Mouse (Mus musculus) neural tube, embryonic 15.5 days (tissue): ENCODE measurements around the gene Ctla4. TPM values are rescaled to one million over a fixed set of nuclear protein-coding genes. Genes with fewer than 3 reads are reported as not detected.

Experiments used
- ATAC-seq: fragments of 200-750 bp; cut with Nextera tagmentation; 2 replicates; pipeline ENCODE4 v1.8.0; 2017; ENCODE audit warnings: mild to moderate bottlenecking, moderate TSS enrichment, moderate library complexity; ENCODE audit not compliant: low FRiP score
- H3K27ac ChIP-seq: fragments of 300-500 bp; sonication (generic); replicated peaks from 2 replicates; pipeline ENCODE4 v1.5.1; 2015; ENCODE audit warnings: mild to moderate bottlenecking, inconsistent platforms
- H3K27me3 ChIP-seq: fragments of 300-500 bp; sonication (generic); replicated peaks from 2 replicates; pipeline ENCODE4 v1.6.1; 2015; ENCODE audit warnings: inconsistent platforms
- H3K36me3 ChIP-seq: fragments of 300-500 bp; sonication (generic); 2 replicates; pipeline ENCODE4 v1.6.1; 2015; ENCODE audit warnings: inconsistent platforms
- H3K4me1 ChIP-seq: fragments of 300-500 bp; sonication (generic); 2 replicates; pipeline ENCODE4 v1.6.1; 2015; ENCODE audit warnings: inconsistent platforms
- H3K4me2 ChIP-seq: fragments of 300-500 bp; sonication (generic); 2 replicates; pipeline ENCODE4 v1.6.1; 2015; ENCODE audit warnings: inconsistent platforms, mild to moderate bottlenecking, moderate library complexity
- H3K4me3 ChIP-seq: fragments of 300-500 bp; sonication (generic); replicated peaks from 2 replicates; pipeline ENCODE4 v1.5.1; 2015; ENCODE audit warnings: mild to moderate bottlenecking, inconsistent platforms
- H3K9ac ChIP-seq: fragments of 300-500 bp; sonication (generic); replicated peaks from 2 replicates; pipeline ENCODE4 v1.6.1; 2015; ENCODE audit warnings: mild to moderate bottlenecking, inconsistent platforms
- H3K9me3 ChIP-seq: fragments of 300-500 bp; sonication (generic); replicated peaks from 2 replicates; pipeline ENCODE4 v1.6.1; 2016; ENCODE audit warnings: inconsistent platforms
- WGBS: fragments of 180-500 bp; shearing (Covaris S2); methylation state at CpG from one replicate; pipeline ENCODE4 v1.1.7; 2015; ENCODE audit warnings: mixed read lengths; 5-methylcytosine and 5-hydroxymethylcytosine counted together
- polyA plus RNA-seq: library from polyadenylated mRNA; unstranded; fragments of >200 nt; fragmentation: Nextera tagmentation; extraction: Ambion mirVana; gene quantifications from 2 replicates; pipeline ENCODE4 v1.2.1, GENCODE M21; 2015

The Ctla4 gene
- polyA plus RNA-seq, 1 experiment from 2014 or later, result not detected

DNA sequence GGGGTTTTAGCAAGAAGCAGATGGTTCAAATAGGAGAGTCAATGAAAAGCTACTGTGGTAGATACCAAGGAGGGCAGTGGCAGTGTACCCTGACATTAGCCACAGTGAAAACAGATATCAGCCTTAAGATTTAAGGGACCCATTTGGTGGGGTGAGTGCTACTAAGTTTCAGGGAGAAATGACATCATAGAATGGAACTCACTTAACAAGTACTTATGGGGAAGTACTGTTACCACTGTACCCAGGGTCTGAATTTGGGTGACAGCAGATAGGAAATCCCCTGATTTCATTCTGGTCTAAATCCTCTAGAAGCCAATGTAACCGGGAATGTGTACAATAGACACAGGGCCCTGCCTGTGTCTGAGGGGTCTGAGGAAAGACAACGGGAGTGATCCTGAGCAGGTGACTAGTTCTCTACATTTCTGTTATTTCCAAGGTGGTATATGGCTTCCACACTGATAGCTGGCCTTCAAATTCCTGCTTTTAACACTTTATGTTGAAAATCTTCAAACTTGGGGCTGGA lies 17.7 kb downstream of the Ctla4 start:
- H3K4me1 ChIP-seq, result peaks cover 8% of the 10 kb centered on the region; the same call in 1 of the 2 replicates
- no peak for ATAC-seq
- 96% methylated on average over 2 of the region's 2 CpGs for WGBS
- H3K4me2 ChIP-seq, result no peak overlapping the region
- H3K27me3 ChIP-seq, result no peaks in the 10 kb centered on the region
- no peak overlapping the region for H3K4me3 ChIP-seq
- H3K9me3 ChIP-seq, result no peaks in the 10 kb centered on the region
- no peak overlapping the region for H3K27ac ChIP-seq
- H3K9ac ChIP-seq, result no peak overlapping the region
- no peaks in the 10 kb centered on the region for H3K36me3 ChIP-seq

DNA sequence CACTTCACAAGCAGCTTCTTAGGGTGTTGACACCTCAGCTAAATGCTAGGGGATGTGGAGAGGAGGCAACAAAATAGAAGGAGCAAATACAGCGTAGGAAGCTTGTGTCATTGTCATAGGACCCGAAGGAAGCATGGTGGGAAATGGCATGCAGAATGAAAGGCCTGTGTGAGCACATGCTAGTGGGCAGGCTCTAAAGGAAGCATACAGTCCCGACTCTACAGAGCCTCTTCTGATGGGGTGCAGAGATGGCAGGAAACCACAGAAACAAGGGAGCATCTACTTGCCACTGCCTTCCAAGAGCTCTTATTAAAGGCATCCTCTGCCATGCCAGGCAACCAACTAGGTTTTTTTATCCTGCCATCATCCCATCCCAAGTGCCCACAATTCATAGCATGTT lies 20.7 kb downstream of the Ctla4 start:
- H3K36me3 ChIP-seq, result no peaks in the 10 kb centered on the region
- H3K9ac ChIP-seq, result no peak overlapping the region

DNA sequence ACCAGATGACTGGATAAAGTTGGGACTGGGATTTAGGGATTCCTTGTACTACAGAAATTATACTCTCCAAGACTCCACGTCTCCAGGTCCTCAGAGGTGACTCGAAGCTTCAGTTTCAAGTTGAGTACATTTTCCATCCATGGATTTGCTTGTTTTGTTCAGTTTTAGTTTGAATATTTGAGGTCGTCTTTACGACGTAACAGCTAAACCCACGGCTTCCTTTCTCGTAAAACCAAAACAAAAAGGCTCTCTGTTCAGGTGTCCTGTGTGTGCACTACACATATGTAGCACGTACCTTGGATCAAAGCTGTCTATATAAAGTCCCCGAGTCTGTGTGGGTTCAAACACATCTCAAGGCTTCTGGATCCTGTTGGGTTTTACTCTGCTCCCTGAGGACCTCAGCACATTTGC lies 22.0 kb downstream of the Ctla4 start:
- 0 out of 2 replicates have a peak, but pooled peaks cover under 1% of the 10 kb centered on the region for H3K4me1 ChIP-seq
- no peak for ATAC-seq
- H3K4me2 ChIP-seq, result no peak overlapping the region
- no peak overlapping the region for H3K4me3 ChIP-seq
- no peaks in the 10 kb centered on the region for H3K9me3 ChIP-seq
- H3K27ac ChIP-seq, result no peak overlapping the region
- no peak overlapping the region for H3K9ac ChIP-seq
- 90% methylated on average over 9 of the region's 9 CpGs for WGBS
- no peaks in the 10 kb centered on the region for H3K27me3 ChIP-seq
- no peaks in the 10 kb centered on the region for H3K36me3 ChIP-seq

More for the DNA sequence above, 20.7 kb downstream of the Ctla4 start:
- no peak overlapping the region for H3K4me3 ChIP-seq
- no peaks in the 10 kb centered on the region for H3K27me3 ChIP-seq
- peaks cover 8% of the 10 kb centered on the region; the same call in 1 of the 2 replicates for H3K4me1 ChIP-seq
- H3K4me2 ChIP-seq, result no peak overlapping the region
- H3K27ac ChIP-seq, result no peak overlapping the region
- ATAC-seq, result no peak
- no peaks in the 10 kb centered on the region for H3K9me3 ChIP-seq
- 93% methylated on average over 3 of the region's 3 CpGs for WGBS

- H3K9ac ChIP-seq, result no peak overlapping the region
- no peaks in the 10 kb centered on the region for H3K36me3 ChIP-seq
- H3K9me3 ChIP-seq, result no peaks in the 10 kb centered on the region
- WGBS, result 44% methylated on average over 1 of the region's 1 CpGs
- ATAC-seq, result no peak
- H3K27ac ChIP-seq, result no peak overlapping the region
- no peak overlapping the region for H3K4me2 ChIP-seq
- no peaks in the 10 kb centered on the region for H3K27me3 ChIP-seq
- H3K4me1 ChIP-seq, result no peaks in the 10 kb centered on the region
- no peak overlapping the region for H3K4me3 ChIP-seq
Measured at GRCm38 (mm10) chr1:60909746-60910145, 22.9 kb downstream of the Ctla4 start.

- Histone ChIP-seq H3K36me3 (no peaks in the 10 kb centered on the region), H3K4me3 (no peak overlapping the region), H3K4me2 (no peak overlapping the region), H3K27ac (no peak overlapping the region), H3K9me3 (no peaks in the 10 kb centered on the region), H3K4me1 (no peaks in the 10 kb centered on the region), H3K9ac (no peak overlapping the region), H3K27me3 (no peaks in the 10 kb centered on the region)
- ATAC-seq, result no peak
- 24% methylated on average over 1 of the region's 1 CpGs for WGBS
Measured at GRCm38 (mm10) chr1:60910796-60911195, 24.0 kb downstream of the Ctla4 start.

- H3K4me2 ChIP-seq, result no peak overlapping the region
- H3K27me3 ChIP-seq, result no peaks in the 10 kb centered on the region
- no peak overlapping the region for H3K4me3 ChIP-seq
- no peaks in the 10 kb centered on the region for H3K4me1 ChIP-seq
- H3K36me3 ChIP-seq, result no peaks in the 10 kb centered on the region
- ATAC-seq, result no peak
- H3K9me3 ChIP-seq, result no peaks in the 10 kb centered on the region
- WGBS, result 94% methylated on average over 3 of the region's 3 CpGs
- H3K9ac ChIP-seq, result no peak overlapping the region
- no peak overlapping the region for H3K27ac ChIP-seq
Measured at GRCm38 (mm10) chr1:60911631-60912030, 24.8 kb downstream of the Ctla4 start.

GRCm38 (mm10) chr1:60913305-60913704 lies 26.5 kb downstream of the Ctla4 start:
- Histone ChIP-seq H3K27me3 (no peaks in the 10 kb centered on the region), H3K4me1 (no peaks in the 10 kb centered on the region), H3K4me3 (no peak overlapping the region), H3K27ac (no peak overlapping the region), H3K4me2 (no peak overlapping the region), H3K36me3 (no peaks in the 10 kb centered on the region), H3K9me3 (no peaks in the 10 kb centered on the region), H3K9ac (no peak overlapping the region)
- 91% methylated on average over 4 of the region's 4 CpGs for whole genome bisulfite sequencing
- ATAC-seq, result no peak

GRCm38 (mm10) chr1:60916281-60916781 lies 29.5 kb downstream of the Ctla4 start:
- Histone ChIP-seq H3K4me2 (no peak overlapping the region), H3K27me3 (no peaks in the 10 kb centered on the region), H3K4me3 (no peak overlapping the region), H3K9ac (no peak overlapping the region), H3K27ac (no peak overlapping the region), H3K36me3 (no peaks in the 10 kb centered on the region), H3K9me3 (no peaks in the 10 kb centered on the region), H3K4me1 (peaks cover 11% of the 10 kb centered on the region)
- 61% methylated on average over 10 of the region's 10 CpGs for WGBS
- ATAC-seq, result no peak

- no peak overlapping the region for H3K9ac ChIP-seq
- H3K27ac ChIP-seq, result 0 out of 2 replicates have a peak overlapping the region, but pooled peaks have one; percentile 9
- H3K4me2 ChIP-seq, result no peak overlapping the region
Measured at GRCm38 (mm10) chr1:60920493-60921355, 33.9 kb downstream of the Ctla4 start.

GRCm38 (mm10) chr1:60929036-60929435 lies 42.2 kb downstream of the Ctla4 start:
- H3K4me1 ChIP-seq, result no peaks in the 10 kb centered on the region
- WGBS, result 93% methylated on average over 3 of the region's 3 CpGs
- no peak overlapping the region for H3K4me2 ChIP-seq
- H3K4me3 ChIP-seq, result no peak overlapping the region
- H3K9ac ChIP-seq, result no peak overlapping the region
- no peak overlapping the region for H3K27ac ChIP-seq
- ATAC-seq, result no peak
- H3K36me3 ChIP-seq, result no peaks in the 10 kb centered on the region
- no peaks in the 10 kb centered on the region for H3K9me3 ChIP-seq
- no peaks in the 10 kb centered on the region for H3K27me3 ChIP-seq

More at GRCm38 (mm10) chr1:60920493-60921355, 33.9 kb downstream of the Ctla4 start:
- Histone ChIP-seq H3K36me3 (no peaks in the 10 kb centered on the region), H3K4me3 (no peak overlapping the region), H3K9me3 (no peaks in the 10 kb centered on the region), H3K27me3 (no peaks in the 10 kb centered on the region), H3K4me1 (peaks cover 11% of the 10 kb centered on the region)
- 70% methylated on average over 24 of the region's 24 CpGs for WGBS
- peak; percentile 35; the same call in 1 of the 2 replicates for ATAC-seq

GRCm38 (mm10) chr1:60930397-60930796 lies 43.6 kb downstream of the Ctla4 start:
- no peak overlapping the region for H3K9ac ChIP-seq
- peaks cover 2% of the 10 kb centered on the region; the same call in 1 of the 2 replicates for H3K4me1 ChIP-seq
- H3K27me3 ChIP-seq, result no peaks in the 10 kb centered on the region
- no peak for ATAC-seq
- no peak overlapping the region for H3K4me3 ChIP-seq
- no peaks in the 10 kb centered on the region for H3K9me3 ChIP-seq
- 89% methylated on average over 7 of the region's 7 CpGs for WGBS
- H3K4me2 ChIP-seq, result no peak overlapping the region
- no peak overlapping the region for H3K27ac ChIP-seq
- no peaks in the 10 kb centered on the region for H3K36me3 ChIP-seq
